Mouse (Mus musculus) olfactory bulb, adult 2 months (tissue): ENCODE measurements at regions not wholly inside any gene's neighbourhood (a gene's known extent, or its start where the extent isn't known, plus 50 kb on each side); places are given as distances from the start of the nearest gene placed in this dataset.

ENCODE experiments used
- CTCF ChIP-seq: fragments of 200-500 bp; IDR thresholded peaks from 2 replicates; pipeline ENCODE4 v1.5.1; 2012; ENCODE audit warnings: low read depth, mild to moderate bottlenecking, low read length, moderate library complexity; ENCODE audit not compliant: insufficient read depth
- POLR2A ChIP-seq: fragments of 200-500 bp; IDR thresholded peaks from 2 replicates; pipeline ENCODE4 v1.6.1; 2012; ENCODE audit warnings: mild to moderate bottlenecking, low read depth, low read length, moderate library complexity; ENCODE audit not compliant: insufficient read depth

DNA sequence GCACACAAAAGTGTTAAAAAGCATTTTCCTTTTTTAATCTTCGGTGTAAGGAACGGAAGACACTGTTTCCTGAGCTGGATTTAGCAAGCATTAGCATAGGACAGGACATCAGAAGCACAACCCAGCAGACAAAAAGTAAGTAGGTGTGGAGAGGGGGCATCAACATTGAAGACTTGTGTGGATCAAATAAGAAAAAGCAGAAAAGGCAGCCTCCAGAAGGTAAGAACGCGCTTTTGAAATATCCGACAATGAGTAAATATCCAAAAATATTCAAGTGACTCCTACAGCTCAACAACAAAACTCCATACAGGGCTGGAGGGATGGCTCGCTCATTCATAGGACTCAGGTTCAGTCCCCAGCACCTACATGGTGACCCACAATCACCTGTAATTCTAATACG is 286.9 kb downstream of the Pdcd6ip start:
- TF ChIP-seq CTCF (no peak), POLR2A (no peak)
